12 mouse cellular contexts compared by ENCODE assay signal in genomic region chr13:93354420-93355278, GRCm38 (mm10). TPM values are rescaled to one million over a fixed set of nuclear protein-coding genes. Genes with fewer than 3 reads are reported as not detected.
DNase-seq lines count a peak whose midpoint lies in the region; ATAC-seq lines count a peak whose summit lies in the region.
"Had no signal": no experiment of that assay in that cellular context is flagged by ENCODE, and none has a peak within 500 bp of the region (broad histone marks: within the 10 kb centered on the region; RNA-seq: fewer than 3 reads in every experiment).

No protein-coding gene starts in this region.

- H3K36me3 ChIP-seq in kidney, embryonic 15.5 days: peaks cover 3% of the 10 kb centered on the region; the same call in 1 of the 2 replicates
- peaks cover 7% of the 10 kb centered on the region; the same call in 1 of the 2 replicates for H3K36me3 ChIP-seq in neural tube, embryonic 13.5 days
- H3K36me3 ChIP-seq in neural tube, embryonic 15.5 days: no peaks in the 10 kb centered on the region
- H3K36me3 ChIP-seq in embryonic facial prominence, embryonic 14.5 days (ENCODE audit: control insufficient read depth, insufficient read depth, low read length): no peaks in the 10 kb centered on the region
- H3K36me3 ChIP-seq: midbrain, embryonic 15.5 days had no signal

- H3K4me1 ChIP-seq in kidney, embryonic 15.5 days: 0 out of 2 replicates have a peak, but pooled peaks cover 2% of the 10 kb centered on the region
- H3K4me1 ChIP-seq in neural tube, embryonic 13.5 days (replicated peaks): peaks cover 10% of the 10 kb centered on the region; the same call in 1 of the 2 replicates
- peaks cover 6% of the 10 kb centered on the region; the same call in 1 of the 2 replicates for H3K4me1 ChIP-seq in neural tube, embryonic 15.5 days
- H3K4me1 ChIP-seq in embryonic facial prominence, embryonic 14.5 days (ENCODE audit: control insufficient read depth, insufficient read depth, low read length): peaks cover 3% of the 10 kb centered on the region; the same call in 1 of the 2 replicates
- H3K4me1 ChIP-seq: heart, embryonic 15.5 days; midbrain, embryonic 15.5 days had no signal

- H3K4me3 ChIP-seq in kidney, embryonic 15.5 days (replicated peaks): no peak overlapping the region
- H3K4me3 ChIP-seq in neural tube, embryonic 13.5 days: no peak overlapping the region
- H3K4me3 ChIP-seq in neural tube, embryonic 15.5 days (replicated peaks): no peak overlapping the region
- H3K4me3 ChIP-seq in embryonic facial prominence, embryonic 14.5 days (ENCODE audit: low read depth, low read length): no peak overlapping the region
- H3K4me3 ChIP-seq: heart, embryonic 15.5 days; midbrain, embryonic 15.5 days had no signal

- H3K27me3 ChIP-seq in kidney, embryonic 15.5 days: no peaks in the 10 kb centered on the region
- no peaks in the 10 kb centered on the region for H3K27me3 ChIP-seq in neural tube, embryonic 13.5 days
- H3K27me3 ChIP-seq in neural tube, embryonic 15.5 days (replicated peaks): no peaks in the 10 kb centered on the region
- H3K27me3 ChIP-seq in embryonic facial prominence, embryonic 14.5 days (replicated peaks; ENCODE audit: control insufficient read depth, insufficient read depth, low read length): no peaks in the 10 kb centered on the region
- H3K27me3 ChIP-seq: heart, embryonic 15.5 days; midbrain, embryonic 15.5 days had no signal

- no peak overlapping the region for H3K27ac ChIP-seq in kidney, embryonic 15.5 days
- H3K27ac ChIP-seq in neural tube, embryonic 13.5 days (replicated peaks): no peak overlapping the region
- no peak overlapping the region for H3K27ac ChIP-seq in neural tube, embryonic 15.5 days (replicated peaks)
- H3K27ac ChIP-seq in embryonic facial prominence, embryonic 14.5 days (replicated peaks; ENCODE audit: low read depth, low read length): peak overlapping the region; percentile 33; the same call in 1 of the 2 replicates
- H3K27ac ChIP-seq: heart, embryonic 15.5 days; midbrain, embryonic 15.5 days had no signal

- no peak for DNase-seq in kidney, postnatal 25 days
- DNase-seq in embryonic facial prominence, embryonic 14.5 days (ENCODE audit: low spot score): peak; percentile 41
- peak; percentile 23 for DNase-seq in mesoderm, embryonic 11.5 days (ENCODE audit: low read depth, low spot score)
- no peak for DNase-seq in right cerebral cortex, postnatal 25 days
- DNase-seq in retina, postnatal 1 day: no peak
- DNase-seq: cerebellum, adult 9-10 months; gastrocnemius, postnatal 14 days had no signal

- ATAC-seq in kidney, embryonic 15.5 days (replicated peaks; ENCODE audit: low FRiP score): peak; percentile 69; the same call in 1 of the 2 replicates
- 0 out of 2 replicates have a peak, but pooled peaks have one; percentile 50 for ATAC-seq in neural tube, embryonic 13.5 days (ENCODE audit: low read depth)
- no peak for ATAC-seq in neural tube, embryonic 15.5 days (ENCODE audit: low FRiP score)
- no peak for ATAC-seq in embryonic facial prominence, embryonic 14.5 days (ENCODE audit: low read depth)

- no peak overlapping the region for H3K9ac ChIP-seq in kidney, embryonic 15.5 days
- H3K9ac ChIP-seq in neural tube, embryonic 13.5 days: no peak overlapping the region
- no peak overlapping the region for H3K9ac ChIP-seq in neural tube, embryonic 15.5 days (replicated peaks)
- no peak overlapping the region for H3K9ac ChIP-seq in embryonic facial prominence, embryonic 14.5 days (ENCODE audit: low read depth, low read length)
- H3K9ac ChIP-seq: heart, embryonic 15.5 days; midbrain, embryonic 15.5 days had no signal

- no peak overlapping the region for H3K4me2 ChIP-seq in kidney, embryonic 15.5 days
- H3K4me2 ChIP-seq in neural tube, embryonic 13.5 days: no peak overlapping the region
- H3K4me2 ChIP-seq in neural tube, embryonic 15.5 days: no peak overlapping the region
- H3K4me2 ChIP-seq in embryonic facial prominence, embryonic 14.5 days (ENCODE audit: low read depth, low read length): no peak overlapping the region
- H3K4me2 ChIP-seq: heart, embryonic 15.5 days; midbrain, embryonic 15.5 days had no signal

- 56% methylated on average over 7 of the region's 7 CpGs for WGBS in kidney, embryonic 15.5 days
- WGBS in neural tube, embryonic 13.5 days: 46% methylated on average over 7 of the region's 7 CpGs
- 45% methylated on average over 7 of the region's 7 CpGs for WGBS in neural tube, embryonic 15.5 days
- WGBS in embryonic facial prominence, embryonic 14.5 days: 62% methylated on average over 7 of the region's 7 CpGs

- H3K9me3 ChIP-seq in kidney, embryonic 15.5 days (replicated peaks): no peaks in the 10 kb centered on the region
- H3K9me3 ChIP-seq in neural tube, embryonic 13.5 days: no peaks in the 10 kb centered on the region
- no peaks in the 10 kb centered on the region for H3K9me3 ChIP-seq in neural tube, embryonic 15.5 days (replicated peaks)
- H3K9me3 ChIP-seq in embryonic facial prominence, embryonic 14.5 days (ENCODE audit: control insufficient read depth, low read length): no peaks in the 10 kb centered on the region
- H3K9me3 ChIP-seq: heart, embryonic 15.5 days; midbrain, embryonic 15.5 days had no signal

RNA-seq across cellular contexts. Expression of gene Homer1, which starts 55.2 kb away (rescaled TPM):
- polyA plus RNA-seq in kidney, embryonic 15.5 days (2015; fragmentation: Nextera tagmentation; extraction: Ambion mirVana): 5.5 and 5.9 TPM in 2 replicates
- polyA plus RNA-seq in neural tube, embryonic 13.5 days (2015; fragmentation: Nextera tagmentation; extraction: Ambion mirVana): 12.2 and 14.6 TPM in 2 replicates
- polyA plus RNA-seq in neural tube, embryonic 15.5 days (2015; fragmentation: Nextera tagmentation; extraction: Ambion mirVana): 11.7 and 13.9 TPM in 2 replicates
- polyA plus RNA-seq in embryonic facial prominence, embryonic 14.5 days (2014; fragmentation: Nextera tagmentation; extraction: Ambion mirVana): 8.7 and 9.1 TPM in 2 replicates

Comparison
In these comparisons a context has a peak if more than half of its experiments do, and no peak if none do; other contexts are left out.
1. ATAC-seq: peak in kidney, embryonic 15.5 days (single experiment) and neural tube, embryonic 13.5 days (single experiment); none in neural tube, embryonic 15.5 days (single experiment) and embryonic facial prominence, embryonic 14.5 days (single experiment).
2. DNase-seq: peak in embryonic facial prominence, embryonic 14.5 days (single experiment) and mesoderm, embryonic 11.5 days (single experiment); none in kidney, postnatal 25 days (0 of 2), right cerebral cortex, postnatal 25 days (single experiment) and retina, postnatal 1 day (single experiment).